Mouse (Mus musculus) forebrain, postnatal 0 days (tissue): ENCODE data around the gene Prl8a2. TPM values are rescaled to one million over a fixed set of nuclear protein-coding genes. Genes with fewer than 3 reads are reported as not detected.

Experiments used
- ATAC-seq: fragments of 200-750 bp; cut with Nextera tagmentation; 2 replicates; pipeline ENCODE4 v1.8.0; 2017; ENCODE audit warnings: mild to moderate bottlenecking, moderate library complexity
- DNase-seq: peaks from one replicate; pipeline ENCODE4 v3.0.0-alpha.2; 2015
- H3K27ac ChIP-seq: fragments of 300-500 bp; sonication (generic); 2 replicates; pipeline ENCODE4 v1.5.1; 2014; ENCODE audit warnings: low read depth, mild to moderate bottlenecking, antibody characterized with exemption, low read length, moderate library complexity, mixed read lengths
- H3K27me3 ChIP-seq: fragments of 300-500 bp; sonication (generic); 2 replicates; pipeline ENCODE4 v1.6.1; 2014; ENCODE audit warnings: mild to moderate bottlenecking, low read length, mixed read lengths; ENCODE audit not compliant: insufficient read depth
- H3K36me3 ChIP-seq: fragments of 300-500 bp; sonication (generic); 2 replicates; pipeline ENCODE4 v1.6.1; 2014; ENCODE audit warnings: mild to moderate bottlenecking, moderate library complexity; ENCODE audit not compliant: insufficient read depth
- H3K4me1 ChIP-seq: fragments of 300-500 bp; sonication (generic); 2 replicates; pipeline ENCODE4 v1.6.1; 2014; ENCODE audit warnings: antibody characterized with exemption; ENCODE audit not compliant: insufficient read depth
- H3K4me2 ChIP-seq: fragments of 300-500 bp; sonication (generic); 2 replicates; pipeline ENCODE4 v1.6.1; 2014; ENCODE audit warnings: low read depth, mild to moderate bottlenecking, moderate library complexity
- H3K4me3 ChIP-seq: fragments of 300-500 bp; sonication (generic); 2 replicates; pipeline ENCODE4 v1.5.1; 2014; ENCODE audit warnings: low read depth, low read length, mixed read lengths
- H3K9ac ChIP-seq: fragments of 300-500 bp; sonication (generic); 2 replicates; pipeline ENCODE4 v1.6.1; 2014; ENCODE audit warnings: mild to moderate bottlenecking
- H3K9me3 ChIP-seq: fragments of 300-500 bp; sonication (generic); 2 replicates; pipeline ENCODE4 v1.6.1; 2016; ENCODE audit warnings: low read length
- CTCF ChIP-seq: sonication (generic); IDR thresholded peaks from 2 replicates; pipeline ENCODE4 v1.5.1; 2016; ENCODE audit warnings: antibody characterized with exemption, control low read depth, low read depth
- whole genome bisulfite sequencing: fragments of 180-500 bp; shearing (Covaris S2); extraction: QIAGEN DNeasy Blood & Tissue Kit; methylation state at CpG from one replicate; pipeline ENCODE4 v1.1.7; 2014; 5-methylcytosine and 5-hydroxymethylcytosine counted together
- polyA plus RNA-seq: library from polyadenylated mRNA; unstranded; fragments of >200 nt; fragmentation: Nextera tagmentation; extraction: Ambion mirVana; gene quantifications from 2 replicates; pipeline ENCODE4 v1.2.1, GENCODE M21; 2015
- total RNA-seq: library from RNA; depleted of rRNA; stranded (reverse); fragments of >200 nt; gene quantifications from 2 replicates; pipeline ENCODE4 v1.2.3, GENCODE M21; 2014; rRNA removed

Gene Prl8a2
- total RNA-seq (not detected in 2 replicates), polyA plus RNA-seq (not detected in 2 replicates)

DNA sequence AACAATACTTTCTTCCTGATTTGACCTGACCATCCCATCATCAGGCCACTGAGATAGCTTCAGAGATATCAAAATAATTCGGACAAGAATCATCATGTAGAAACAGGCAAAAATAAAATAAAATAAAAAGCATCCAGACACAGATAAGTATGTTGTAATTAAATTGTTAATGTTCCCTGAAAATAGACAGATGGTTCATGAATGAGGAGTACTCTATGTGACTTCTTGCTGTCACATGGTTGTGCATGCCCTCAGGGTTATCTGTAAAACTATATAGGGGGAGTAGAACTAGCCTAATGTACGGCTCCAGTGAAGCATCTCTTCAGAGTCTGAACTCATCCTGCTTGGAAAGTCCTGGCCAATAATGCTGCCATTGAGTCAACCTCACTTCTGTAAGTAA, at the start of gene Prl8a2:
Prl8a2 (plus strand) TSS at position 301 of the 400 bp plus-strand sequence.
- TF ChIP-seq CTCF, result no peak
- Histone ChIP-seq H3K27ac (no peak within 1 kb of the TSS), H3K36me3 (no peaks in the 10 kb centered on the region), H3K4me1 (no peaks in the 10 kb centered on the region), H3K4me3 (no peak within 1 kb of the TSS), H3K9ac (no peak within 1 kb of the TSS), H3K27me3 (no peaks in the 10 kb centered on the region), H3K4me2 (no peak within 1 kb of the TSS), H3K9me3 (no peaks in the 10 kb centered on the region)
- ATAC-seq (no peak), DNase-seq (no peak)
- 77% methylated on average over 2 of the region's 2 CpGs for WGBS

DNA sequence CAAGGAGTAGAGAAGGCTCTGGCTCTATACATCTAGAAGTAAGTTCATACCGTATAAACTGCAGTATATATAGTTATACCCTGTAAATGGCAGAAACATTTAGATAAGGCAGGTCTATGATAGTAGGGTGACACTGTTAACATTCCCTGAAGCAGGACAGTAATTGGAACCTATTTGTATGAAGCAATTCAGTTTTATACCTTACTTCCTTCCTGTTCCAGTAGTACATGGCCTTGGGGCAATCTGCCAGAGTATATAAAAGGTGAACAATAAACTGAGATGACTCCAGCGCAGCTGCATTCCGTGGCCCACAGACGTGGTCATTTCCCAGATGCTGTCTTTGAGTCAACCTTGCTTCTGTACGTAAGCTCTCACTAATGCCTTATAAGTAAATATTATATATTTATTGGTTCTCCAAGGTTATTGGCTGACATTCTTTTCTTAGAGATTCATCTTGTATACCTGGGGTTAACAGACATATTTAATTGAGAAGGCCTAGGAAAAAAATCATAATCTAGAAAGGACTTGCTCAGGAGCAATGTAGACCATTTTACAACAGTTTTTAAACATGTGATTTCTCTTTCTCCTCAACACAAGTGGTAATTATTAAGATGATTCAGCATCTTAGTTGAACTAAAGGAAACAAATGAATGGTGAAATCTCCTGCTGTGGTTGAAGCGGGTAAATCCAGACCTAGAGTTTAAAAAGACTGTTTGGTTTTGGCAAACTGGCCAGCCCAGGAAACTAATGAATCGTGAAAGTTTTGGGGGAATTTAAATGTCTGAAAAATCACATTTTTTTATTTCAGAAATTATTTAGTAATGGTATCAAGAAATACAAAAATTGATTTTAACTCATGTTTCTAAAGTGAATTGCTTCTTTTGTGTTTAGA, 32.9 kb upstream of the Prl8a2 start, which contains the start of gene Prl6a1:
Prl6a1 (plus strand) TSS at position 294 of the 892 bp plus-strand sequence.
- Histone ChIP-seq H3K4me2 (no peak within 1 kb of the TSS), H3K27ac (no peak within 1 kb of the TSS), H3K9ac (no peak within 1 kb of the TSS), H3K4me1 (no peaks in the 10 kb centered on the region), H3K9me3 (no peaks in the 10 kb centered on the region), H3K36me3 (no peaks in the 10 kb centered on the region), H3K4me3 (no peak within 1 kb of the TSS), H3K27me3 (no peaks in the 10 kb centered on the region)
- ATAC-seq, result no peak
- WGBS, result 83% methylated on average over 7 of the region's 7 CpGs
- DNase-seq, result no peak
- no peak for TF ChIP-seq CTCF

DNA sequence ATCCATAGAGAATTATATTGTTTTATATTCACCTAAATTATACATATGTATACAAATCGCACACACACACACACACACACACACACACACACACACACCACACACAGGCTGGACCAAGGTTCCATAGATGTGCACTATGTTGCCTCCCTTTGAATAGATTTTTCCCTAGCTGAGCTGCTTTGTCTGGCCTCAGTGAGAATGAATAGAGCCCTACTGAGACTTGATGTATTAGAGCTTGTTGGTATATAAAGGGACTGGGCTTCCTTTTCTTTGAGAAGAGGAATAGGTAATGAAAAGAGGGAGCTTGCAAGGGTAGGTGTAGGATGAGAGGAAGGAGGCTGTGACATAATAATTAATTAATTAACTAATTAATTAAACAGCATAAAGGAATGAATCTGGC, 10.5 kb upstream of the Prl8a2 start:
- no peak for ATAC-seq

GRCm38 (mm10) chr13:27342733-27343275, 2.7 kb upstream of the Prl8a2 start:
- no peak overlapping the region for H3K4me3 ChIP-seq
- ATAC-seq, result no peak
- H3K27ac ChIP-seq, result no peak overlapping the region
- no peak for DNase-seq
- H3K9ac ChIP-seq, result no peak overlapping the region
- H3K9me3 ChIP-seq, result no peaks in the 10 kb centered on the region
- WGBS, result 47% methylated on average over 3 of the region's 3 CpGs
- no peaks in the 10 kb centered on the region for H3K27me3 ChIP-seq
- H3K4me2 ChIP-seq, result no peak overlapping the region
- no peak for TF ChIP-seq CTCF
- H3K4me1 ChIP-seq, result no peaks in the 10 kb centered on the region
- H3K36me3 ChIP-seq, result no peaks in the 10 kb centered on the region

More for the DNA sequence above, 10.5 kb upstream of the Prl8a2 start:
- Histone ChIP-seq H3K4me2 (no peak overlapping the region), H3K27me3 (no peaks in the 10 kb centered on the region), H3K4me3 (no peak overlapping the region), H3K4me1 (no peaks in the 10 kb centered on the region), H3K9ac (no peak overlapping the region), H3K36me3 (no peaks in the 10 kb centered on the region), H3K27ac (no peak overlapping the region), H3K9me3 (no peaks in the 10 kb centered on the region)
- 15% methylated on average over 1 of the region's 1 CpGs for WGBS
- no peak for TF ChIP-seq CTCF
- DNase-seq, result no peak

DNA sequence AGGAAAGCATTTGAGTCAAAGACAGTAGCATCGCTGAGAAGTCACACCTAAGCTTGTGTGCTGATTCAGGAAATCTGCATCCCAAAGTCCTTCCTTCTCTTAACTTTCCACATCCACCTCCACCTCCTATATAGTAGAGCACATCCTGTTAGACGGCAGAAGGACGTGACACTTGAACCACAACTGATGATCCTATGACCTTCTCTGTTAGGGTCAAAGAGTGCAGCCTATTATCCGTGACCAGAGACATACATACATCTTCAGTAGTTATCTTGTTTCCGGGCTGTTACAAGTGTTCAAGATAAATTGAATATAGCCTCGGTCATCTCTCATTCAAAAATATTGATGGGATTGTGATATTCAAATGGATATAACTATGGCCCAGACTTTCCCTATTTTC, 45.3 kb downstream of the Prl8a2 start, which contains the start of gene Prl2b1:
Prl2b1 (minus strand) TSS at position 101 of the 400 bp plus-strand sequence.
- no peak for DNase-seq
- H3K4me1 ChIP-seq, result no peaks in the 10 kb centered on the region
- TF ChIP-seq CTCF, result no peak
- 92% methylated on average over 6 of the region's 6 CpGs for WGBS
- H3K4me3 ChIP-seq, result no peak within 1 kb of the TSS
- no peaks in the 10 kb centered on the region for H3K27me3 ChIP-seq
- H3K9me3 ChIP-seq, result no peaks in the 10 kb centered on the region
- H3K27ac ChIP-seq, result no peak within 1 kb of the TSS
- H3K4me2 ChIP-seq, result no peak within 1 kb of the TSS
- no peak within 1 kb of the TSS for H3K9ac ChIP-seq
- H3K36me3 ChIP-seq, result no peaks in the 10 kb centered on the region
- no peak for ATAC-seq

GRCm38 (mm10) chr13:27399061-27399724, 53.7 kb downstream of the Prl8a2 start:
- Histone ChIP-seq H3K27me3 (no peaks in the 10 kb centered on the region), H3K4me1 (no peaks in the 10 kb centered on the region), H3K9ac (no peak overlapping the region), H3K4me3 (no peak overlapping the region), H3K27ac (no peak overlapping the region; the same call in 1 of the 2 replicates), H3K36me3 (no peaks in the 10 kb centered on the region), H3K9me3 (no peaks in the 10 kb centered on the region), H3K4me2 (no peak overlapping the region)
- DNase-seq, result peak; percentile 35
- WGBS, result 77% methylated on average over 7 of the region's 7 CpGs
- ATAC-seq, result peak; percentile 76
- no peak for TF ChIP-seq CTCF

Other genes starting within 250 kb of the Prl8a2 start
- not detected in 2 replicates for gene Prl3d2, start 224.0 kb upstream of the Prl8a2 start, total RNA-seq
- not detected in 2 replicates for gene Prl3d2, start 224.0 kb upstream of the Prl8a2 start, polyA plus RNA-seq
- gene Prl3d3, start 188.9 kb upstream of the Prl8a2 start, total RNA-seq, result not detected in 2 replicates
- not detected in 2 replicates for gene Prl3d3, start 188.9 kb upstream of the Prl8a2 start, polyA plus RNA-seq
- gene Prl3c1, start 149.0 kb upstream of the Prl8a2 start, total RNA-seq, result not detected in 2 replicates
- not detected in 2 replicates for gene Prl3c1, start 149.0 kb upstream of the Prl8a2 start, polyA plus RNA-seq
- not detected in 2 replicates for gene Prl3b1, start 103.8 kb upstream of the Prl8a2 start, total RNA-seq
- gene Prl3b1, start 103.8 kb upstream of the Prl8a2 start, polyA plus RNA-seq, result not detected in 2 replicates
- gene Prl3a1, start 86.2 kb upstream of the Prl8a2 start, total RNA-seq, result not detected in 2 replicates
- not detected in 2 replicates for gene Prl3a1, start 86.2 kb upstream of the Prl8a2 start, polyA plus RNA-seq
- gene Prl6a1, start 33.0 kb upstream of the Prl8a2 start, total RNA-seq, result not detected in 2 replicates
- not detected in 2 replicates for gene Prl6a1, start 33.0 kb upstream of the Prl8a2 start, polyA plus RNA-seq
- gene Prl2b1, start 45.2 kb downstream of the Prl8a2 start, total RNA-seq, result not detected in 2 replicates
- not detected in 2 replicates for gene Prl2b1, start 45.2 kb downstream of the Prl8a2 start, polyA plus RNA-seq
- not detected in 2 replicates for gene Prl8a6, start 93.0 kb downstream of the Prl8a2 start, total RNA-seq
- gene Prl8a6, start 93.0 kb downstream of the Prl8a2 start, polyA plus RNA-seq, result not detected in 2 replicates
- gene Prl8a8, start 167.5 kb downstream of the Prl8a2 start, total RNA-seq, result not detected in 2 replicates
- gene Prl8a8, start 167.5 kb downstream of the Prl8a2 start, polyA plus RNA-seq, result not detected in 2 replicates
- gene Prl8a9, start 218.9 kb downstream of the Prl8a2 start, total RNA-seq, result not detected in 2 replicates
- not detected in 2 replicates for gene Prl8a9, start 218.9 kb downstream of the Prl8a2 start, polyA plus RNA-seq
- not detected in 2 replicates for gene Prl8a1, start 236.5 kb downstream of the Prl8a2 start, total RNA-seq
- gene Prl8a1, start 236.5 kb downstream of the Prl8a2 start, polyA plus RNA-seq, result not detected in 2 replicates